ENCODE assay signal across 6 mouse cellular contexts in genomic region chr8:20300042-20300441, GRCm38 (mm10).
DNase-seq lines count a peak whose midpoint lies in the region; ATAC-seq and TF ChIP-seq lines count a peak whose summit lies in the region.
"Not testable (repeated sequence)": the region's sequence is repeated elsewhere in the genome, so short reads cannot be mapped to it uniquely, and the experiment has no call there.

No protein-coding gene starts in this region.

- TF ChIP-seq POLR2A in limb, embryonic 14.5 days (IDR thresholded peaks at IDR 0.05; ENCODE audit: borderline replicate concordance, extremely low read depth, insufficient read depth, insufficient read length): not testable (repeated sequence)

- not testable (repeated sequence) for H3K4me2 ChIP-seq in forebrain, embryonic 11.5 days (ENCODE audit: low read depth, low read length, severe bottlenecking); limb, embryonic 14.5 days (replicated peaks; ENCODE audit: low read depth, low read length, severe bottlenecking)

- not testable (repeated sequence) for H3K4me1 ChIP-seq in forebrain, embryonic 11.5 days (replicated peaks; ENCODE audit: control insufficient read depth, insufficient read depth, low read length); limb, embryonic 14.5 days (ENCODE audit: control insufficient read depth, insufficient read depth, low read length)

- peak; percentile 0 for DNase-seq in CD4-positive helper T cell, adult 2 months (ENCODE audit: low read depth, low spot score)
- DNase-seq in MN1 (ENCODE audit: low spot score): peak; percentile 3
- DNase-seq in forebrain, embryonic 11.5 days (ENCODE audit: low spot score): peak; percentile 0
- DNase-seq in limb, embryonic 14.5 days (ENCODE audit: low spot score): peak; percentile 2
- peak; percentile 0 for DNase-seq in retina, embryonic 14.5 days (ENCODE audit: low spot score)
- peak; percentile 37 for DNase-seq in testis, postnatal 10 days (ENCODE audit: low spot score)

- not testable (repeated sequence) for H3K4me3 ChIP-seq in forebrain, embryonic 11.5 days (ENCODE audit: low read depth, low read length); limb, embryonic 14.5 days (replicated peaks; ENCODE audit: low read length)

- H3K27ac ChIP-seq in forebrain, embryonic 11.5 days (ENCODE audit: low read depth, low read length); limb, embryonic 14.5 days (replicated peaks; ENCODE audit: low read depth, low read length): not testable (repeated sequence)

- not testable (repeated sequence) for H3K9me3 ChIP-seq in forebrain, embryonic 11.5 days (ENCODE audit: control insufficient read depth, low read length); limb, embryonic 14.5 days (ENCODE audit: control insufficient read depth, low read length)

- 83% methylated on average over 4 of the region's 4 CpGs for WGBS in forebrain, embryonic 11.5 days
- 72% methylated on average over 4 of the region's 4 CpGs for WGBS in limb, embryonic 14.5 days

- not testable (repeated sequence) for H3K27me3 ChIP-seq in forebrain, embryonic 11.5 days (ENCODE audit: control insufficient read depth, insufficient read depth, low read length); limb, embryonic 14.5 days (ENCODE audit: control insufficient read depth, insufficient read depth, low read length)

- H3K9ac ChIP-seq in forebrain, embryonic 11.5 days (ENCODE audit: low read length); limb, embryonic 14.5 days (ENCODE audit: low read depth, low read length, severe bottlenecking): not testable (repeated sequence)

- not testable (repeated sequence) for ATAC-seq in forebrain, embryonic 11.5 days (replicated peaks; ENCODE audit: low FRiP score); limb, embryonic 14.5 days (ENCODE audit: low FRiP score, low read depth)

- H3K36me3 ChIP-seq in forebrain, embryonic 11.5 days (ENCODE audit: control insufficient read depth, insufficient read depth, low read length); limb, embryonic 14.5 days (ENCODE audit: control insufficient read depth, insufficient read depth, low read length): not testable (repeated sequence)
